Comparison of ENCODE assay signal across 23 mouse cellular contexts in the genomic region with DNA sequence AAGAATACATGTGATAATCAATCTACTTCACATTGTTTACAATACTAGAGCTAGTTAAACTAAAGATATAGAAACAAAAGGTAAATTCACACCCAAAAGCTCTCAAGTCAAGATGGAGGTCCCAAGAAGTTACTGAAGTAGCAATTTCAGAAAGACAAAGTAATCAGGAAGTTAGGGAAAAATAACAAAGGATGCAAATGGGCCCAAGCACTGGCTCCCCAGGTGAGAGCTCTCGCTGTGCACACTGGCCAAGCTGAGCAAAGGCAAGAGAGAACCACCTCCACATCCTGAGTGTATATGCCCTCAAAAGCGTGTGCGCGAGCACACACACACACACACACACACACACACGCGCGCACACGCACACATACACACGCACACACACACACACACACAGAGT. TPM values are rescaled to one million over a fixed set of nuclear protein-coding genes. Genes with fewer than 3 reads are reported as not detected.
DNase-seq lines count a peak whose midpoint lies in the region; ATAC-seq and TF ChIP-seq lines count a peak whose summit lies in the region.
"Had no signal": no experiment of that assay in that cellular context is flagged by ENCODE, and none has a peak within 500 bp of the region (broad histone marks: within the 10 kb centered on the region; RNA-seq: fewer than 3 reads in every experiment).

No protein-coding gene starts in this region.

- 99% methylated on average over 9 of the region's 9 CpGs for WGBS in neural tube, embryonic 15.5 days

- no peak overlapping the region for H3K9ac ChIP-seq in ES-E14 (ENCODE audit: insufficient read depth, low read depth, low read length, poor library complexity, severe bottlenecking)
- H3K9ac ChIP-seq in neural tube, embryonic 15.5 days (replicated peaks) = no peak overlapping the region
- H3K9ac ChIP-seq: embryonic facial prominence, embryonic 13.5 days; embryonic facial prominence, embryonic 15.5 days; forebrain, embryonic 12.5 days had no signal

- in situ Hi-C loops in ES-E14 (cut with MboI; ENCODE audit: low sequenced_read_pairs in 2 of 2, unreplicated experiment in 2 of 2) = no loop called here

- peak; percentile 5 for DNase-seq in CD4-positive helper T cell, adult 2 months (ENCODE audit: low read depth, low spot score)
- DNase-seq in ES-E14 (ENCODE audit: low read depth, low spot score) (no peak), ZHBTc4 (ENCODE audit: low read depth, low spot score) (peak; percentile 48)
- no peak for DNase-seq in heart, postnatal 10 days
- DNase-seq: adrenal gland, adult 2 months; adrenal gland, postnatal 10 days; adrenal gland, postnatal 25 days; B cell, adult 2 months; cerebellum, adult 11 months; cerebellum, adult 18-20 months; cerebellum, adult 8-10 months; cerebellum, adult 9-11 months; cerebellum, postnatal 14 days; cerebellum, postnatal 36 days; embryo, embryonic 11 days had no signal

- H3K4me3 ChIP-seq in ES-E14 (ENCODE audit: insufficient read depth in 1 of 2, low read depth in 1 of 2, low read length in 2 of 2, poor library complexity in 1 of 2, severe bottlenecking in 1 of 2) = no peak overlapping the region
- H3K4me3 ChIP-seq in neural tube, embryonic 15.5 days (replicated peaks) = no peak overlapping the region
- H3K4me3 ChIP-seq: embryonic facial prominence, embryonic 13.5 days; embryonic facial prominence, embryonic 15.5 days; erythroblast, embryonic 14.5 days; forebrain, embryonic 10.5 days; forebrain, embryonic 12.5 days had no signal

- intact Hi-C loops in heart, postnatal 10 days (cut with DNase I) = no loop called here

- peaks cover 2% of the 10 kb centered on the region; the same call in 1 of the 2 replicates for H3K36me3 ChIP-seq in ES-E14 (ENCODE audit: control insufficient read depth, insufficient read depth, low read length, poor library complexity, severe bottlenecking)
- H3K36me3 ChIP-seq in neural tube, embryonic 15.5 days = peaks cover 23% of the 10 kb centered on the region; the same call in 1 of the 2 replicates

- H3K27ac ChIP-seq in ES-E14 (ENCODE audit: insufficient read depth, low read depth, low read length, poor library complexity, severe bottlenecking) = 0 out of 2 replicates have a peak overlapping the region, but pooled peaks have one; percentile 18
- no peak overlapping the region for H3K27ac ChIP-seq in neural tube, embryonic 15.5 days (replicated peaks)
- H3K27ac ChIP-seq: embryonic facial prominence, embryonic 13.5 days; embryonic facial prominence, embryonic 15.5 days; forebrain, embryonic 10.5 days; forebrain, embryonic 12.5 days had no signal

- no peak overlapping the region for H3K4me2 ChIP-seq in neural tube, embryonic 15.5 days
- H3K4me2 ChIP-seq: embryonic facial prominence, embryonic 13.5 days; embryonic facial prominence, embryonic 15.5 days; forebrain, embryonic 12.5 days had no signal

- no peak for ATAC-seq in neural tube, embryonic 15.5 days (ENCODE audit: low FRiP score)
- ATAC-seq: forebrain, embryonic 14.5 days; forebrain, embryonic 16.5 days had no signal

- peaks cover 0 to 12% of the 10 kb centered on the region in 2 experiments; a peak in 2 of 4 replicates for H3K4me1 ChIP-seq in ES-E14 (ENCODE audit: control insufficient read depth in 2 of 2, insufficient read depth in 2 of 2, low read length in 2 of 2, poor library complexity in 1 of 2)
- 0 out of 2 replicates have a peak, but pooled peaks cover 4% of the 10 kb centered on the region for H3K4me1 ChIP-seq in neural tube, embryonic 15.5 days
- H3K4me1 ChIP-seq: embryonic facial prominence, embryonic 15.5 days; forebrain, embryonic 10.5 days; forebrain, embryonic 12.5 days had no signal

- H3K9me3 ChIP-seq in ES-E14 (ENCODE audit: control insufficient read depth, insufficient read depth, low read depth, low read length) = no peaks in the 10 kb centered on the region
- no peaks in the 10 kb centered on the region for H3K9me3 ChIP-seq in neural tube, embryonic 15.5 days (replicated peaks)
- H3K9me3 ChIP-seq: embryonic facial prominence, embryonic 13.5 days; embryonic facial prominence, embryonic 15.5 days; forebrain, embryonic 10.5 days; forebrain, embryonic 12.5 days had no signal

- H3K27me3 ChIP-seq in neural tube, embryonic 15.5 days (replicated peaks) = no peaks in the 10 kb centered on the region
- H3K27me3 ChIP-seq: embryonic facial prominence, embryonic 13.5 days; embryonic facial prominence, embryonic 15.5 days; forebrain, embryonic 12.5 days had no signal

TF ChIP-seq in ES-E14, 5 proteins besides CTCF, POLR2A, EP300 and RAD21:
- no peak for TF ChIP-seq HCFC1 (IDR thresholded peaks at IDR 0.05; ENCODE audit: borderline replicate concordance, insufficient read depth, low read length)
- TF ChIP-seq CHD2 (IDR thresholded peaks at IDR 0.05; ENCODE audit: low read depth, low read length) = no peak
- TF ChIP-seq MAFK (IDR thresholded peaks at IDR 0.05; ENCODE audit: insufficient read depth, low read depth, low read length) = no peak
- no peak for TF ChIP-seq ZC3H11A (IDR thresholded peaks at IDR 0.05; ENCODE audit: borderline replicate concordance, low read depth, low read length)
- TF ChIP-seq ZNF384 (IDR thresholded peaks at IDR 0.05; ENCODE audit: low read depth, low read length) = no peak

RNA-seq across cellular contexts. Expression of a gene that starts 58.4 kb away (rescaled TPM):
- total RNA-seq in ES-E14 (2012; rRNA removed) = 16.9 and 18.8 TPM in 2 replicates
- 33.9 and 34.7 TPM in 2 replicates for polyA plus RNA-seq in neural tube, embryonic 15.5 days (2015; fragmentation: Nextera tagmentation; extraction: Ambion mirVana)
- 10 to 100 TPM; 22.5 to 24.5 TPM for total RNA-seq in heart, postnatal 10 days (2021)

Comparison
In these comparisons a context has a peak if more than half of its experiments do, and no peak if none do; other contexts are left out.
1. DNase-seq: peak in CD4-positive helper T cell, adult 2 months (single experiment) and ZHBTc4 (single experiment); none in ES-E14 (single experiment) and heart, postnatal 10 days (0 of 2).